ENCODE assay signal across 19 mouse cellular contexts in genomic region chr1:132888811-132889210, GRCm38 (mm10). TPM values are rescaled to one million over a fixed set of nuclear protein-coding genes. Genes with fewer than 3 reads are reported as not detected.
"Had no signal": no experiment of that assay in that cellular context is flagged by ENCODE, and none has a peak within 500 bp of the region (broad histone marks: within the 10 kb centered on the region; RNA-seq: fewer than 3 reads in every experiment).

No protein-coding gene starts in this region.

- H3K4me3 ChIP-seq: midbrain, embryonic 10.5 days; midbrain, embryonic 12.5 days; myocyte; neural tube, embryonic 13.5 days; neural tube, embryonic 15.5 days had no signal

- H3K9me3 ChIP-seq: midbrain, embryonic 10.5 days; midbrain, embryonic 12.5 days; neural tube, embryonic 13.5 days; neural tube, embryonic 15.5 days had no signal

- ATAC-seq: midbrain, embryonic 16.5 days had no signal

- H3K9ac ChIP-seq: lung, embryonic 14.5 days; midbrain, embryonic 12.5 days; neural tube, embryonic 13.5 days; neural tube, embryonic 15.5 days had no signal

- DNase-seq: lung, adult 18-20 months; lung, embryonic 14.5 days; lung, postnatal 10 days; lung, postnatal 4 days; midbrain, embryonic 14.5 days; retina, postnatal 1 day; right cerebral cortex, adult 18-20 months; right cerebral cortex, postnatal 25 days; right cerebral cortex, postnatal 4 days; spleen, adult 18-20 months; thymus, postnatal 14 days; thymus, postnatal 36 days had no signal

- H3K27ac ChIP-seq: midbrain, embryonic 10.5 days; midbrain, embryonic 12.5 days; neural tube, embryonic 13.5 days; neural tube, embryonic 15.5 days had no signal

- H3K4me2 ChIP-seq: lung, embryonic 14.5 days; midbrain, embryonic 12.5 days; neural tube, embryonic 13.5 days; neural tube, embryonic 15.5 days had no signal

- H3K27me3 ChIP-seq: midbrain, embryonic 12.5 days; neural tube, embryonic 13.5 days; neural tube, embryonic 15.5 days had no signal

RNA-seq across cellular contexts. Expression of gene Lrrn2, which starts 8.7 kb away (rescaled TPM):
- total RNA-seq: megakaryocyte-erythroid progenitor cell, adult 5-6 weeks had no signal
